Mouse (Mus musculus): Measurements from ENCODE around the gene Sinhcaf.

DNA sequence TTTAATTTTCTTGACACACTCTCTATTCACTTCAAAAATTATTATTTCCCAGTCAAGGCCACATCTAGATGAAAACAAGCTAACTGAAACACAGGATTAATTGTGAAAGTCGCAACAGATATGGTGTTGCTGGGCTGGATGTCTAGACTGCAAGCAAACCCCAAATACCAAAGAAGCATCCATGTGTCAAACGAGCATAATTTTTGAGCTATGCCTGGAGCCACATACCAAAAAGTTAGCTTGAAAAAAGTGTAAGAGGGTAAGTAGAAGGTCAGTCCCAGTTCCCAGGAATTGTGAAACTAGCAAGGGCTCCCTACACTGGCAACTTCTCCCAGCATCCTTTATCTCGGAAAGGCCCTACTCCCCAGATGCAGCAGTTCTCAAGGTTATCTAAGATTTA, 2.6 kb downstream of the Sinhcaf start:
- TF ChIP-seq POLR2A (IDR thresholded peaks at IDR 0.05; ENCODE audit: borderline replicate concordance, extremely low read depth, low read depth, low read length) (no peak), CTCF (IDR thresholded peaks at IDR 0.05; ENCODE audit: insufficient read depth, low read length) (no peak)

Data from lung, adult 2 months (tissue).